Mouse (Mus musculus) embryonic facial prominence, embryonic 13.5 days (tissue): ENCODE measurements around the gene Olfr281. TPM values are rescaled to one million over a fixed set of nuclear protein-coding genes. Genes with fewer than 3 reads are reported as not detected.
"Not testable (repeated sequence)": the region's sequence is repeated elsewhere in the genome, so short reads cannot be mapped to it uniquely, and the experiment has no call there.

ENCODE experiments used
- ATAC-seq: fragments of 200-750 bp; cut with Nextera tagmentation; 2 replicates; pipeline ENCODE4 v1.8.0; 2017; ENCODE audit warnings: low read depth; ENCODE audit not compliant: insufficient number of reproducible peaks, insufficient read depth, low FRiP score, low TSS enrichment
- H3K27ac ChIP-seq: fragments of 300-500 bp; sonication (generic); 2 replicates; pipeline ENCODE4 v1.5.1; 2015; ENCODE audit warnings: moderate library complexity, mild to moderate bottlenecking, inconsistent platforms
- H3K27me3 ChIP-seq: fragments of 300-500 bp; sonication (generic); 2 replicates; pipeline ENCODE4 v1.6.1; 2015; ENCODE audit warnings: mild to moderate bottlenecking, inconsistent platforms
- H3K36me3 ChIP-seq: fragments of 300-500 bp; sonication (generic); 2 replicates; pipeline ENCODE4 v1.6.1; 2015; ENCODE audit warnings: mild to moderate bottlenecking, inconsistent platforms
- H3K4me1 ChIP-seq: fragments of 300-500 bp; sonication (generic); 2 replicates; pipeline ENCODE4 v1.6.1; 2015; ENCODE audit warnings: inconsistent platforms
- H3K4me2 ChIP-seq: fragments of 300-500 bp; sonication (generic); 2 replicates; pipeline ENCODE4 v1.6.1; 2015; ENCODE audit warnings: moderate library complexity, mild to moderate bottlenecking, inconsistent platforms
- H3K4me3 ChIP-seq: fragments of 300-500 bp; sonication (generic); 2 replicates; pipeline ENCODE4 v1.5.1; 2015; ENCODE audit warnings: mild to moderate bottlenecking, inconsistent platforms
- H3K9ac ChIP-seq: fragments of 300-500 bp; sonication (generic); 2 replicates; pipeline ENCODE4 v1.6.1; 2015; ENCODE audit warnings: mild to moderate bottlenecking, inconsistent platforms
- H3K9me3 ChIP-seq: fragments of 300-500 bp; sonication (generic); 2 replicates; pipeline ENCODE4 v1.6.1; 2016; ENCODE audit warnings: inconsistent platforms
- WGBS: fragments of 180-500 bp; shearing (Covaris S2); methylation state at CpG from one replicate; pipeline ENCODE4 v1.1.7; 2015; ENCODE audit warnings: mixed read lengths; 5-methylcytosine and 5-hydroxymethylcytosine counted together
- polyA plus RNA-seq: library from polyadenylated mRNA; unstranded; fragments of >200 nt; fragmentation: Nextera tagmentation; extraction: Ambion mirVana; gene quantifications from 2 replicates; pipeline ENCODE4 v1.2.1, GENCODE M21; 2015

Gene Olfr281
- polyA plus RNA-seq = 0.22 TPM in 1 of 2 replicates, not detected in the other

DNA sequence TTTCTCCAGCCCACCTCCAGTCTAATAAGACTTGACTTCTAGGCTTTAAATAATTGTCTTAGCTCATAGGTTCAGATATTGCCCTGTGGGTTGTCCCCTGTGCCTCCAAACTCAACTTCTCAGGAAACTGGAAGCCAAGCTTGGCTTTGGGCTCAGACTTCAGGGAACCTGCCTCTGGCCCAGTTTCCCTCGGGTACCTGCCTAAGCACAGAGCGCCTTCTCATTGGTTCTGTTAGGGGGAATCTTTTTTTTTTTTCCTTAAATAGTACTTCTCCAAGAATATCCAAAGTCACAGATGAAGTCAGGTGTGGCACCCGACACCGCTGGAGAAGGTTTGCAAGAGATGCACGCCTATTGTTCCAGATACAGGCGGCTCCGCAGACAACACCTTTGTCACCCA, at the start of gene Olfr281:
TSS of gene Olfr281 (plus strand) at position 301 of the 400 bp plus-strand sequence.
- H3K27ac ChIP-seq = no peak within 1 kb of the TSS
- no peak for ATAC-seq
- H3K4me1 ChIP-seq = no peaks in the 10 kb centered on the region
- no peak within 1 kb of the TSS for H3K9ac ChIP-seq
- H3K36me3 ChIP-seq = no peaks in the 10 kb centered on the region
- 88% methylated on average over 7 of the region's 7 CpGs for WGBS
- no peak within 1 kb of the TSS for H3K4me2 ChIP-seq
- no peak within 1 kb of the TSS for H3K4me3 ChIP-seq
- no peaks in the 10 kb centered on the region for H3K27me3 ChIP-seq
- no peaks in the 10 kb centered on the region for H3K9me3 ChIP-seq

DNA sequence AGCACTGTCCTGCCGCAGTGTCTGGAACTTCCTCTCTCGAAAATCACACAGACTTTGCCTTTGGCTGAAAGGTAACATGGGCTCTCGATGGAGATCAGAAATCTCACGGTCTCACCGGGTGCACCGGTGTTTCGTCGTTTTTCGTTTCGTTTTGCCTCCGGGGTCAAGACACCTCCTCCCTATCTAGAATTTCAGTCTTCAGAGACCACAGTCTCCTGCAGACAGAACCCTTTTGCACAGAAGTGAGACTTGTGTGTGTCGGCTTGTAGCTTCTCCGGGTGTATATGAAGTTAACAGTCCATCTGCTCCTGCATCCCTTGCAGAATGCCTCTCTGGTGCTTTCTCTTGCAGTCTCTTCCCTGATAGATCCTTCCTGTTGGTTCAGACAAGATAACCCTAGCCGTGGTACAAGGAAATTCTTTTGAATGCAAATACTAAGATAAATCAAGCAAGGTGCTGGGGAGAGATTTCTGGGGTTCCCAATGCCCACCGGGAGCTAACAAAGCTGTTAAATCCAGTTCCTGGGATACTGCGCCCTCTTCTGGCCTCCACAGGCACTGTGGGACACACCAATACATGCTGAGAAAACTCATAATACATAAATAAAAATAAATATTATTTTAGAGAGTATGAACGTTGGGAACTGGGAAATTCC, 43.9 kb upstream of the Olfr281 start:
- Histone ChIP-seq H3K27me3 (no peaks in the 10 kb centered on the region), H3K4me1 (no peaks in the 10 kb centered on the region), H3K9me3 (no peaks in the 10 kb centered on the region; the same call in 1 of the 2 replicates), H3K36me3 (no peaks in the 10 kb centered on the region), H3K4me2 (no peak overlapping the region), H3K27ac (no peak overlapping the region), H3K4me3 (no peak overlapping the region), H3K9ac (no peak overlapping the region)
- WGBS = 74% methylated on average over 17 of the region's 17 CpGs
- no peak for ATAC-seq

DNA sequence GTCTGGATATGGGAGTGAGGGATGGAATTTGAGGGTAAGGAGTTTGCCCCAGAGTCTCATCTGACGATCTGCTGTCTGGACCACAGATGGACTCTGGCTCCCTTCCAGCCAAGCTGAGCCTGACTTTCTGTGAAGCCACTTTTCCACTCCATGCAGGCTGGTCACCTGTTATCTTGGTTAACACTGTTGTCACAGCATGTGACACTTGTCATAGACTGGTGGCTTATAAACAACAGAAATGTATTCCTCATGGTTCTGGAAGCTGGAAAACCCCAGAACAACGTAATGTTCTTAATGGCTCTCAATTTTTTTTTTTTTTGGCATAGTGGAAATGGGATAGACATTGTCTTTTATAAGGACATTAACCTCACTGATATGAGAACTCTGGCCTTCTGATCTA, 42.8 kb upstream of the Olfr281 start:
- no peaks in the 10 kb centered on the region for H3K27me3 ChIP-seq
- no peak overlapping the region for H3K27ac ChIP-seq
- ATAC-seq = no peak
- no peaks in the 10 kb centered on the region for H3K4me1 ChIP-seq
- H3K9me3 ChIP-seq = no peaks in the 10 kb centered on the region; the same call in 1 of the 2 replicates
- H3K9ac ChIP-seq = no peak overlapping the region
- H3K4me3 ChIP-seq = no peak overlapping the region
- H3K36me3 ChIP-seq = no peaks in the 10 kb centered on the region
- H3K4me2 ChIP-seq = no peak overlapping the region
- WGBS = 83% methylated on average over 2 of the region's 2 CpGs

DNA sequence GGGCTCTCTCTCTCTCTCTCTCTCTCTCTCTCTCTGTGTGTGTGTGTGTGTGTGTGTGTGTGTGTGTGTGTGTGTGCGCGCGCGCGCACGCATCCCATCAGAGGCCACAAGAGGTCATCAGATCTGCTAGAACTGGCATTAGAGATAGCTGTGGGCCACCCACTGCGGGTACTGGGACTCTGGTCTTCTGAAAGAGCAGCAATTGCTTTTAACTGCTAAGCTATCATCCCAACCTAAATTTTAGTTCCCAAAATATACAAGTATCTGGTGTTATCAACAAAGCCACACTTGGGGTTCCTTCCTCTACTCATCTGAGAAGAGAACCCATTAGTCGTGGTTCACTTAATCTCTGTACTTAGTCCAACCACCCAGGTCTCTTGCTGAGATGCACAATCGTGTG, 42.1 kb upstream of the Olfr281 start:
- no peaks in the 10 kb centered on the region for H3K4me1 ChIP-seq
- H3K27ac ChIP-seq = no peak overlapping the region
- H3K4me2 ChIP-seq = no peak overlapping the region
- no peaks in the 10 kb centered on the region for H3K27me3 ChIP-seq
- H3K9ac ChIP-seq = no peak overlapping the region
- H3K4me3 ChIP-seq = no peak overlapping the region
- no peaks in the 10 kb centered on the region; the same call in 1 of the 2 replicates for H3K9me3 ChIP-seq
- WGBS = 87% methylated on average over 9 of the region's 9 CpGs
- ATAC-seq = no peak
- no peaks in the 10 kb centered on the region for H3K36me3 ChIP-seq

DNA sequence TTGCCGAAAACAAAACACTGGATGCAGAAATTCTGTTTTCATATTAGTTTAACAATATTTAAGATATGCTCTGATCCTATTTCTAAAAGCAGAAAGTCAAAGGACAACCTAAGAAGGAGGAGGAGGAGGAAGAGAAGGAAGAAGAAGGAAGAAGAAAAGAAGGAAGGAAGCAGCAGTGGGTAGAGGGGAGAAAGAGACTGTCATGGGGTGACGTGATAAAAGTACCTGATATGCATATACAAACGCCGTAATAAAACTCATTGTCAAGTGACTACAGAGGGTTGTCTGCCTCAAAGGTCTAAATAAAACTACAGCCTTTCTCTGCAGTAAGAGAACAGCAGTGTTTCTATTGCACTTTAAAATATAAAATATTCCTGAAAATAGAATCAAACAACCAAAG, 36.4 kb upstream of the Olfr281 start:
- Histone ChIP-seq H3K27ac (no peak overlapping the region), H3K9ac (no peak overlapping the region), H3K9me3 (no peaks in the 10 kb centered on the region), H3K4me3 (no peak overlapping the region), H3K36me3 (no peaks in the 10 kb centered on the region), H3K27me3 (no peaks in the 10 kb centered on the region), H3K4me2 (no peak overlapping the region), H3K4me1 (peaks cover 4% of the 10 kb centered on the region; the same call in 1 of the 2 replicates)
- WGBS = 75% methylated on average over 4 of the region's 4 CpGs
- no peak for ATAC-seq

DNA sequence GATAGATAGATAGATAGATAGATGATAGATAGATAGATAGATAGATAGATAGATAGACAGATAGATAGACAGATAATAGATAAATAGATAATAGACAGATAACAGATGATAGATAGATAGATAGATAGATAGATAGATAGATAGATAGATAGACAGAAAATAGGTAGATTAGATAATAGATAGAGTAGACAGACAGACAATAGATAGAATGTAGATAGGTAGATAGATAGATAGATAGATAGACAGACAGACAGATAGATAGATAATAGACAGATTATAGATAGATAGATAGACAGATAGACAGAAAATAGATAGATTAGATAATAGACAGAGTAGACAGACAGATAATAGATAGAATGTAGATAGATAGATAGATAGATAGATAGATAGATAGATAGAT, 35.6 kb upstream of the Olfr281 start:
- H3K27me3 ChIP-seq, H3K27ac ChIP-seq, H3K36me3 ChIP-seq, H3K9ac ChIP-seq, H3K4me3 ChIP-seq, H3K4me2 ChIP-seq, H3K9me3 ChIP-seq, H3K4me1 ChIP-seq, ATAC-seq: not testable (repeated sequence)

DNA sequence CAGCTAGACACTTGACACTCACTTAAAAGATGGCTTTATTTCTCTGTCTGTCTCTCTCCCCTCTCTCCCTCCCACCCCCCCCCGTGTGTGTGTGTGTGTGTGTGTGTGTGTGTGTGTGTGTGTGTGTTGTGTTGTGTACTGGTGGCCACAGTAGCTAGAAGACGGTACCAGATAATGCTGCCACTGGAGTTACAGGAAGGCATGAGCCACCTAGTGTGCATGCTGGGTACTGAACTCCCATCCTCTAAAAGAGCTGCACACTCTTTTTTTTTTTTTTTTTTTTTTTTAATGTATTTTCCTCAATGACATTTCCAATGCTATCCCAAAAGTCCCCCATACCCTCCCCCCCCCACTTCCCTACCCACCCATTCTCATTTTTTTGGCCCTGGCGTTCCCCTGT, 35.1 kb upstream of the Olfr281 start:
- ATAC-seq, H3K9ac ChIP-seq, H3K4me3 ChIP-seq, H3K27me3 ChIP-seq, H3K36me3 ChIP-seq, H3K4me2 ChIP-seq, H3K4me1 ChIP-seq, H3K27ac ChIP-seq, H3K9me3 ChIP-seq: not testable (repeated sequence)
- 36% methylated on average over 2 of the region's 3 CpGs for WGBS

DNA sequence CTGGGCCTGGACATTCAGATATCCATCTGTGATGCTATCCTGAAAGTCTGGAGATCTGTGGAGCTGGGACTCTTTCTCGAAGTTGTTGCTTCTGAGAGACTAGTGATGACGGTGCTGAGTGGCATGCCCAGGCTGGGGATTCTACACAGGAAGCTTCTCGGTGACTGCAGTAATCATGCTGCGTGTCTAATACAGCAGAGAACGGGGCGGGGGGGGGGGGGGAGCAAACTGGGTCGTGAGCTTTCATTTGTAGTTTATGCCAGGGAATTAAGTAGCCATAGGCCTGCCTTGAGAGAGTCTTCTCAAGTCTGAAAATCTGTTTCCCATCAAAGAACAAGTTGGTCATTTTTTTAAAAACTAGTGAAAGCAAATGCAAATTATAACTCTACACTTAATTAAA, 34.3 kb upstream of the Olfr281 start:
- Histone ChIP-seq H3K9me3 (no peaks in the 10 kb centered on the region), H3K27ac (no peak overlapping the region), H3K27me3 (no peaks in the 10 kb centered on the region), H3K9ac (no peak overlapping the region), H3K36me3 (no peaks in the 10 kb centered on the region), H3K4me2 (no peak overlapping the region), H3K4me3 (no peak overlapping the region), H3K4me1 (peaks cover 5% of the 10 kb centered on the region; the same call in 1 of the 2 replicates)
- ATAC-seq = no peak
- WGBS = 53% methylated on average over 7 of the region's 7 CpGs

DNA sequence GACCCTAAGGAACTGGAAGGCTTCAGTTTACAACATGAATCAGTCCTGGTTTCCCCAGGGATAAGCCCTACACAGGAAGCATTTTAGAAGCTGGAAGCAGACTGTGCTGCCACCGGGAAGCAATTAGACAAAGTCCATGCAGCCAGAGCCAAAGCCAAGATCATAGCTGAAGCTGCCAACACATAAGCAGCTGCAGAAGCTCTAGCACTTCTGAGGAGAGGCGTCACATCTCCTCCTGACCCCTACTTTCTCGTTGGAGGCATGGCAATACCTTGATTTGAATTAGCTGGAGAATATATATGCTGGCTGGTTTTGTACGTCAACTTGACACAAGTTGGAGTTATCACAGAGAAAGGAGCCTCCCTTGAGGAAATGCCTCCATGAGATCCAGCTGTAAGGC, 31.5 kb upstream of the Olfr281 start:
- Histone ChIP-seq H3K4me3 (no peak overlapping the region), H3K9ac (no peak overlapping the region), H3K27ac (no peak overlapping the region), H3K27me3 (no peaks in the 10 kb centered on the region; the same call in 1 of the 2 replicates), H3K9me3 (no peaks in the 10 kb centered on the region), H3K4me2 (no peak overlapping the region), H3K36me3 (no peaks in the 10 kb centered on the region), H3K4me1 (peaks cover 16% of the 10 kb centered on the region)
- 28% methylated on average over 4 of the region's 4 CpGs for WGBS
- no peak for ATAC-seq

DNA sequence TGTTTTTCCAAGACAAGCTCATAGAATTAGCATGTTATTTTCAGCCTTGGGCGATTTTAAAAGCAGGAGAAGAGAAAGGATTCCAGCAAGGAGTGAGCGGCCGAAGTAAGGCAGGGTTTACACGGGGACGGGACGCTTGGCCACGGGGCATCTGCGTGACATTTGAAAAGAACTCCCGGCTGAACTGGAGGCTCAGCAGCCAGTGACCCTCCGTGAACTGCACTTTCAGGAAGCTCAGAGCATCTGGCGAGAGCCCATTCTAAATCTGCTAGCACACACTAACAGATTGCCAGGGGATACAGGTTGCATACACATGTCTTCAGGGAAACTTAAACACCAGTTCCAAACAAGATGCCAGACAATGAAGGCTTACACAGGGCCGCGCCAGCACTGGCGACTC, 28.1 kb upstream of the Olfr281 start:
- Histone ChIP-seq H3K27me3 (no peaks in the 10 kb centered on the region; the same call in 1 of the 2 replicates), H3K9me3 (no peaks in the 10 kb centered on the region), H3K36me3 (no peaks in the 10 kb centered on the region), H3K27ac (no peak overlapping the region), H3K9ac (no peak overlapping the region), H3K4me2 (peak overlapping the region; percentile 32), H3K4me3 (no peak overlapping the region), H3K4me1 (peaks cover 16% of the 10 kb centered on the region)
- ATAC-seq = no peak
- WGBS = 32% methylated on average over 14 of the region's 14 CpGs

DNA sequence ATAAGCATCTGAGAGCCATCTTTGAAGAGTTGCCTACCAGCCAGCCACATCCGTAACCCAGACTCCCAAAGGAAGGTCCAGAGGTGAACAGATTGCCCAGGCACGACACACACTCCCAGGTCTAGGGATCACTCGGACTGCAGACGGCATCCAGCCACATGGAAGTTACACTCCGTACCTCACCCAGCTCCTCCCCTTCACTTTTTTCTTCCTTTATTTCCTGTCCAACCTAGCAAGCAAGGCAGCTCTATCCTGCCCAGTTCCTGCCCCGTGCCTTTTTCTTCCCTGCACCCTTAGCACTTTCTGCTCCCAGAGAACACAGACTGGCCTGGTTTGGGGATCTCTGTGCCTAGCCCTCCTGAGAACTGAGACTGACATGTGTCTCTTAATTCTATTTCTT, 27.6 kb upstream of the Olfr281 start:
- WGBS = 45% methylated on average over 6 of the region's 6 CpGs
- H3K4me3 ChIP-seq = no peak overlapping the region
- peak overlapping the region; percentile 32 for H3K4me2 ChIP-seq
- no peaks in the 10 kb centered on the region; the same call in 1 of the 2 replicates for H3K27me3 ChIP-seq
- H3K27ac ChIP-seq = no peak overlapping the region
- no peak overlapping the region for H3K9ac ChIP-seq
- H3K9me3 ChIP-seq = no peaks in the 10 kb centered on the region
- H3K4me1 ChIP-seq = peaks cover 16% of the 10 kb centered on the region
- H3K36me3 ChIP-seq = no peaks in the 10 kb centered on the region
- no peak for ATAC-seq

DNA sequence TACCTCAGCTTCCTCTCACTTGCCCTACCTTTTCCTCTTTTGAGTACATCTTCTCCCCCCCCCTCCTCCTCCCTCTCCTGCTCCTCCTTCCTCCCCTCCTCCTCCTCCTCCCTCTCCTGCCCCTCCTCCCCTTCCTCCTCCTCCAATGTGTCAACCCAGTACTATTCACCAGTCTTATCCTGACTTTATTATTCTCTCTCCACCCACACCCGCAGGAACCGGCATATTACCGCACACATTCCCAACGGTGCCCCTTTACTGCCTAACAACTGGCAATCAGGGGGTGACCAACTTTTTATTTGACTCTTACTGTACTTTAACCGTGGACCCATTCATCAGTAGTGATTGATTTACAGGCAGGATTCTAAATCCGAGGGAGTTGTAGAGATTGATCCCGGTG, 27.2 kb upstream of the Olfr281 start:
- Histone ChIP-seq H3K9me3 (no peaks in the 10 kb centered on the region), H3K27ac (no peak overlapping the region), H3K27me3 (no peaks in the 10 kb centered on the region; the same call in 1 of the 2 replicates), H3K4me2 (no peak overlapping the region), H3K36me3 (no peaks in the 10 kb centered on the region), H3K4me1 (peaks cover 16% of the 10 kb centered on the region), H3K4me3 (no peak overlapping the region), H3K9ac (no peak overlapping the region)
- WGBS = 88% methylated on average over 7 of the region's 7 CpGs
- ATAC-seq = no peak
